Mouse (Mus musculus): ENCODE results near the gene Rbm8a.

- TF ChIP-seq CTCF (IDR thresholded peaks at IDR 0.05; ENCODE audit: borderline replicate concordance, extremely low read depth, insufficient read depth, insufficient read length) (no peak), POLR2A (IDR thresholded peaks at IDR 0.05; ENCODE audit: borderline replicate concordance, extremely low read depth, insufficient read depth, insufficient read length, poor library complexity, severe bottlenecking) (no peak)
These were observed 17.6 kb downstream of the Rbm8a start for GRCm38 (mm10) chr3:96647365-96647764.
